Mouse (Mus musculus) erythroid progenitor cell, adult 5-6 weeks (primary cell): Measurements from ENCODE around the gene Mid1. TPM values are rescaled to one million over a fixed set of nuclear protein-coding genes. Genes with fewer than 3 reads are reported as not detected.
"Not testable (repeated sequence)": the region's sequence is repeated elsewhere in the genome, so short reads cannot be mapped to it uniquely, and the experiment has no call there.

ENCODE experiments used
- ATAC-seq: replicated peaks from 2 replicates; pipeline ENCODE4 v1.8.0; 2016; ENCODE audit warnings: moderate number of reproducible peaks, mild to moderate bottlenecking, moderate TSS enrichment, inconsistent platforms; ENCODE audit not compliant: poor library complexity, low FRiP score, severe bottlenecking
- total RNA-seq, 2 experiments: library from RNA; stranded (forward) in 1 of 2; stranded (reverse) in 1 of 2; fragments of 150-400 nt in 1 of 2; fragments of 186-747, 209-891 nt in 1 of 2; gene quantifications; 2 replicates each; pipeline versions ENCODE4 v1.2.3 to v1.2.4; 2015 to 2017; ENCODE audit warnings: low replicate concordance in 2 of 2

Mid1 gene
- total RNA-seq, 2 experiments from 2014 or later = 0.83 to 29.8 TPM

- ATAC-seq = not testable (repeated sequence)
Measured at GRCm38 (mm10) chrX:169994866-169995711, 310.1 kb downstream of the Mid1 start.

- ATAC-seq = not testable (repeated sequence)
Measured at GRCm38 (mm10) chrX:169995909-169996521, 311.0 kb downstream of the Mid1 start.

GRCm38 (mm10) chrX:169996926-169997325 lies 311.9 kb downstream of the Mid1 start:
- ATAC-seq = peak; percentile 11; the same call in 1 of the 2 replicates

- ATAC-seq = peak; percentile 4
Measured at GRCm38 (mm10) chrX:169997456-169997853, 312.5 kb downstream of the Mid1 start.

GRCm38 (mm10) chrX:169997854-169998456 lies 313.0 kb downstream of the Mid1 start:
- peak; percentile 69 for ATAC-seq

GRCm38 (mm10) chrX:169998559-169999219 lies 313.7 kb downstream of the Mid1 start:
- ATAC-seq = not testable (repeated sequence)

- not testable (repeated sequence) for ATAC-seq
Measured at GRCm38 (mm10) chrX:169999226-169999883, 314.4 kb downstream of the Mid1 start.

GRCm38 (mm10) chrX:169999912-170000641 lies 315.1 kb downstream of the Mid1 start:
- ATAC-seq = not testable (repeated sequence)

GRCm38 (mm10) chrX:170000642-170001387 lies 315.8 kb downstream of the Mid1 start:
- ATAC-seq = not testable (repeated sequence)

GRCm38 (mm10) chrX:170001388-170001695 lies 316.3 kb downstream of the Mid1 start:
- not testable (repeated sequence) for ATAC-seq

- ATAC-seq = 0 out of 2 replicates have a peak, but pooled peaks have one; percentile 23
Measured at GRCm38 (mm10) chrX:170002510-170003197, 317.7 kb downstream of the Mid1 start.

GRCm38 (mm10) chrX:170003536-170003935 lies 318.5 kb downstream of the Mid1 start:
- ATAC-seq = not testable (repeated sequence)

GRCm38 (mm10) chrX:170004236-170004635 lies 319.2 kb downstream of the Mid1 start:
- ATAC-seq = not testable (repeated sequence)

- not testable (repeated sequence) for ATAC-seq
Measured at GRCm38 (mm10) chrX:170004793-170005192, 319.8 kb downstream of the Mid1 start.

GRCm38 (mm10) chrX:170005194-170005593 lies 320.2 kb downstream of the Mid1 start:
- not testable (repeated sequence) for ATAC-seq

- ATAC-seq = not testable (repeated sequence)
Measured at GRCm38 (mm10) chrX:170005695-170006297, 320.8 kb downstream of the Mid1 start.

GRCm38 (mm10) chrX:170006694-170007247 lies 321.8 kb downstream of the Mid1 start:
- ATAC-seq = not testable (repeated sequence)
